Mouse (Mus musculus) forebrain, embryonic 11.5 days (tissue): Measurements from ENCODE around the gene Cd82. TPM values are rescaled to one million over a fixed set of nuclear protein-coding genes. Genes with fewer than 3 reads are reported as not detected.

Experiments used
- ATAC-seq: fragments of 200-750 bp; cut with Nextera tagmentation; replicated peaks from 2 replicates; pipeline ENCODE4 v1.8.0; 2017; ENCODE audit warnings: moderate TSS enrichment; ENCODE audit not compliant: low FRiP score
- DNase-seq: peaks from one replicate; pipeline ENCODE4 v3.0.0-alpha.2; 2017; ENCODE audit warnings: low spot score
- H3K27ac ChIP-seq: fragments of 300-500 bp; sonication (generic); 2 replicates; pipeline ENCODE4 v1.5.1; 2014; ENCODE audit warnings: low read depth, low read length
- H3K27me3 ChIP-seq: fragments of 300-500 bp; sonication (generic); 2 replicates; pipeline ENCODE4 v1.6.1; 2014; ENCODE audit warnings: mild to moderate bottlenecking, low read length, mixed read lengths; ENCODE audit not compliant: control insufficient read depth, insufficient read depth
- H3K36me3 ChIP-seq: fragments of 300-500 bp; sonication (generic); 2 replicates; pipeline ENCODE4 v1.6.1; 2014; ENCODE audit warnings: mild to moderate bottlenecking, low read length, moderate library complexity, mixed read lengths; ENCODE audit not compliant: control insufficient read depth, insufficient read depth
- H3K4me1 ChIP-seq: fragments of 300-500 bp; sonication (generic); replicated peaks from 2 replicates; pipeline ENCODE4 v1.6.1; 2014; ENCODE audit warnings: low read length, mixed read lengths; ENCODE audit not compliant: control insufficient read depth, insufficient read depth
- H3K4me2 ChIP-seq: fragments of 300-500 bp; sonication (generic); 2 replicates; pipeline ENCODE4 v1.6.1; 2014; ENCODE audit warnings: low read depth, mild to moderate bottlenecking, low read length, moderate library complexity, mixed read lengths; ENCODE audit not compliant: severe bottlenecking
- H3K4me3 ChIP-seq: fragments of 300-500 bp; sonication (generic); 2 replicates; pipeline ENCODE4 v1.5.1; 2014; ENCODE audit warnings: low read depth, low read length
- H3K9ac ChIP-seq: fragments of 300-500 bp; sonication (generic); 2 replicates; pipeline ENCODE4 v1.6.1; 2014; ENCODE audit warnings: low read length
- H3K9me3 ChIP-seq: fragments of 300-500 bp; sonication (generic); 2 replicates; pipeline ENCODE4 v1.6.1; 2016; ENCODE audit warnings: low read length, mixed read lengths; ENCODE audit not compliant: control insufficient read depth
- WGBS: fragments of 180-500 bp; shearing (Covaris S2); extraction: QIAGEN DNeasy Blood & Tissue Kit; methylation state at CpG from one replicate; pipeline ENCODE4 v1.1.7; 2014; 5-methylcytosine and 5-hydroxymethylcytosine counted together
- polyA plus RNA-seq: library from polyadenylated mRNA; unstranded; fragments of >200 nt; fragmentation: Nextera tagmentation; extraction: Ambion mirVana; gene quantifications from 2 replicates; pipeline ENCODE4 v1.2.1, GENCODE M21; 2014

Cd82 gene
- polyA plus RNA-seq, 1 experiment from 2014 or later, result 4.5 TPM

- Histone ChIP-seq H3K9me3 (no peaks in the 10 kb centered on the region), H3K36me3 (no peaks in the 10 kb centered on the region), H3K27me3 (no peaks in the 10 kb centered on the region), H3K4me3 (no peak overlapping the region), H3K4me2 (no peak overlapping the region), H3K9ac (no peak overlapping the region), H3K27ac (no peak overlapping the region), H3K4me1 (no peaks in the 10 kb centered on the region)
- 80% methylated on average over 6 of the region's 6 CpGs for WGBS
- no peak for DNase-seq
- no peak for ATAC-seq
These were observed 30.1 kb downstream of the Cd82 start for GRCm38 (mm10) chr2:93432600-93433389.

GRCm38 (mm10) chr2:93431575-93432325, 31.2 kb downstream of the Cd82 start:
- H3K9me3 ChIP-seq, result no peaks in the 10 kb centered on the region
- 70% methylated on average over 5 of the region's 5 CpGs for whole genome bisulfite sequencing
- no peak overlapping the region for H3K27ac ChIP-seq
- H3K9ac ChIP-seq, result no peak overlapping the region
- no peaks in the 10 kb centered on the region for H3K27me3 ChIP-seq
- no peaks in the 10 kb centered on the region for H3K4me1 ChIP-seq
- DNase-seq (no peak), ATAC-seq (no peak)
- H3K36me3 ChIP-seq, result no peaks in the 10 kb centered on the region
- no peak overlapping the region for H3K4me2 ChIP-seq
- H3K4me3 ChIP-seq, result no peak overlapping the region

GRCm38 (mm10) chr2:93430993-93431392, 31.9 kb downstream of the Cd82 start:
- Histone ChIP-seq H3K9me3 (no peaks in the 10 kb centered on the region), H3K27ac (no peak overlapping the region), H3K4me3 (no peak overlapping the region), H3K4me2 (no peak overlapping the region), H3K27me3 (no peaks in the 10 kb centered on the region), H3K4me1 (no peaks in the 10 kb centered on the region), H3K36me3 (no peaks in the 10 kb centered on the region), H3K9ac (no peak overlapping the region)
- ATAC-seq (no peak), DNase-seq (no peak)
- whole genome bisulfite sequencing, result 80% methylated on average over 5 of the region's 5 CpGs

GRCm38 (mm10) chr2:93428004-93428531, 34.9 kb downstream of the Cd82 start:
- Histone ChIP-seq H3K9ac (no peak overlapping the region), H3K27ac (no peak overlapping the region), H3K4me3 (no peak overlapping the region), H3K9me3 (no peaks in the 10 kb centered on the region), H3K4me2 (no peak overlapping the region), H3K4me1 (no peaks in the 10 kb centered on the region), H3K36me3 (no peaks in the 10 kb centered on the region), H3K27me3 (no peaks in the 10 kb centered on the region)
- no peak for ATAC-seq
- DNase-seq, result no peak
- 66% methylated on average over 11 of the region's 11 CpGs for WGBS

- no peak overlapping the region for H3K27ac ChIP-seq
- no peak for ATAC-seq
- no peak for DNase-seq
These were observed 35.8 kb downstream of the Cd82 start for GRCm38 (mm10) chr2:93427000-93427715.

GRCm38 (mm10) chr2:93425810-93426209, 37.1 kb downstream of the Cd82 start:
- Histone ChIP-seq H3K27ac (no peak overlapping the region), H3K4me1 (no peaks in the 10 kb centered on the region), H3K9me3 (no peaks in the 10 kb centered on the region), H3K27me3 (no peaks in the 10 kb centered on the region), H3K4me3 (no peak overlapping the region), H3K4me2 (no peak overlapping the region), H3K9ac (no peak overlapping the region), H3K36me3 (no peaks in the 10 kb centered on the region)
- DNase-seq (no peak), ATAC-seq (no peak)
- 59% methylated on average over 4 of the region's 4 CpGs for WGBS

More at GRCm38 (mm10) chr2:93427000-93427715, 35.8 kb downstream of the Cd82 start:
- Histone ChIP-seq H3K4me1 (no peaks in the 10 kb centered on the region), H3K4me2 (no peak overlapping the region), H3K27me3 (no peaks in the 10 kb centered on the region), H3K9ac (no peak overlapping the region), H3K36me3 (no peaks in the 10 kb centered on the region), H3K4me3 (no peak overlapping the region), H3K9me3 (no peaks in the 10 kb centered on the region)
- WGBS, result 68% methylated on average over 8 of the region's 8 CpGs

GRCm38 (mm10) chr2:93424307-93424984, 38.5 kb downstream of the Cd82 start:
- no peak for ATAC-seq
- 89% methylated on average over 9 of the region's 9 CpGs for WGBS
- no peaks in the 10 kb centered on the region for H3K9me3 ChIP-seq
- no peak overlapping the region for H3K4me2 ChIP-seq
- H3K4me3 ChIP-seq, result no peak overlapping the region
- H3K4me1 ChIP-seq, result no peaks in the 10 kb centered on the region
- H3K27me3 ChIP-seq, result no peaks in the 10 kb centered on the region
- no peaks in the 10 kb centered on the region for H3K36me3 ChIP-seq
- H3K9ac ChIP-seq, result no peak overlapping the region
- DNase-seq, result no peak
- H3K27ac ChIP-seq, result no peak overlapping the region

GRCm38 (mm10) chr2:93421320-93421719, 41.6 kb downstream of the Cd82 start:
- no peak overlapping the region for H3K9ac ChIP-seq
- peak; percentile 86 for DNase-seq
- ATAC-seq, result peak; percentile 28; the same call in 1 of the 2 replicates
- H3K36me3 ChIP-seq, result no peaks in the 10 kb centered on the region
- H3K27me3 ChIP-seq, result no peaks in the 10 kb centered on the region
- WGBS, result 26% methylated on average over 7 of the region's 7 CpGs
- no peak overlapping the region for H3K27ac ChIP-seq
- no peak overlapping the region for H3K4me3 ChIP-seq
- no peak overlapping the region for H3K4me2 ChIP-seq
- H3K9me3 ChIP-seq, result no peaks in the 10 kb centered on the region
- H3K4me1 ChIP-seq, result no peaks in the 10 kb centered on the region
